Mouse (Mus musculus) kidney, postnatal 14 days (tissue): ENCODE results near the gene Psmf1.

Source experiments
- DNase-seq: peaks from one replicate; pipeline ENCODE4 v3.0.0; 2022; ENCODE audit warnings: mixed read lengths

The Psmf1 gene

GRCm38 (mm10) chr2:151743845-151744244 is at the start of gene Psmf1:
Psmf1 (minus strand) TSS chr2:151744186.
- no peak for DNase-seq

GRCm38 (mm10) chr2:151791156-151791555 is 47.2 kb upstream of the Psmf1 start:
- no peak for DNase-seq

GRCm38 (mm10) chr2:151790169-151790568 is 46.2 kb upstream of the Psmf1 start:
- no peak for DNase-seq

GRCm38 (mm10) chr2:151788221-151788977 is 44.4 kb upstream of the Psmf1 start:
- no peak for DNase-seq

- no peak for DNase-seq
Measured at GRCm38 (mm10) chr2:151783493-151783892, 39.5 kb upstream of the Psmf1 start.

- DNase-seq = no peak
Measured at GRCm38 (mm10) chr2:151777366-151777765, 33.4 kb upstream of the Psmf1 start.

GRCm38 (mm10) chr2:151773476-151773875 is 29.5 kb upstream of the Psmf1 start:
- DNase-seq = no peak

- no peak for DNase-seq
Measured at GRCm38 (mm10) chr2:151772169-151772568, 28.2 kb upstream of the Psmf1 start.

- DNase-seq = no peak
Measured at GRCm38 (mm10) chr2:151764557-151764956, 20.6 kb upstream of the Psmf1 start.

GRCm38 (mm10) chr2:151758806-151759353 is 14.9 kb upstream of the Psmf1 start:
- no peak for DNase-seq

GRCm38 (mm10) chr2:151757451-151757850 is 13.5 kb upstream of the Psmf1 start:
- no peak for DNase-seq

- peak; percentile 22 for DNase-seq
Measured at GRCm38 (mm10) chr2:151756277-151757061, 12.5 kb upstream of the Psmf1 start.

- no peak for DNase-seq
Measured at GRCm38 (mm10) chr2:151751330-151751729, 7.3 kb upstream of the Psmf1 start.

- DNase-seq = peak; percentile 72
Measured at GRCm38 (mm10) chr2:151747847-151748705, 4.1 kb upstream of the Psmf1 start.

GRCm38 (mm10) chr2:151742850-151743679 is 921 bp downstream of the Psmf1 start:
- no peak for DNase-seq

- no peak for DNase-seq
Measured at GRCm38 (mm10) chr2:151742084-151742483, 1.9 kb downstream of the Psmf1 start.

- DNase-seq = peak; percentile 90
Measured at GRCm38 (mm10) chr2:151740741-151741526, 3.1 kb downstream of the Psmf1 start.

- DNase-seq = no peak
Measured at GRCm38 (mm10) chr2:151739505-151739904, 4.5 kb downstream of the Psmf1 start.

- DNase-seq = no peak
Measured at GRCm38 (mm10) chr2:151739081-151739480, 4.9 kb downstream of the Psmf1 start.

- DNase-seq = no peak
Measured at GRCm38 (mm10) chr2:151738460-151738859, 5.5 kb downstream of the Psmf1 start.

GRCm38 (mm10) chr2:151735422-151735821 is 8.6 kb downstream of the Psmf1 start:
- DNase-seq = no peak
